Mouse (Mus musculus): Measurements from ENCODE around the gene Trim38.

The Trim38 gene

DNA sequence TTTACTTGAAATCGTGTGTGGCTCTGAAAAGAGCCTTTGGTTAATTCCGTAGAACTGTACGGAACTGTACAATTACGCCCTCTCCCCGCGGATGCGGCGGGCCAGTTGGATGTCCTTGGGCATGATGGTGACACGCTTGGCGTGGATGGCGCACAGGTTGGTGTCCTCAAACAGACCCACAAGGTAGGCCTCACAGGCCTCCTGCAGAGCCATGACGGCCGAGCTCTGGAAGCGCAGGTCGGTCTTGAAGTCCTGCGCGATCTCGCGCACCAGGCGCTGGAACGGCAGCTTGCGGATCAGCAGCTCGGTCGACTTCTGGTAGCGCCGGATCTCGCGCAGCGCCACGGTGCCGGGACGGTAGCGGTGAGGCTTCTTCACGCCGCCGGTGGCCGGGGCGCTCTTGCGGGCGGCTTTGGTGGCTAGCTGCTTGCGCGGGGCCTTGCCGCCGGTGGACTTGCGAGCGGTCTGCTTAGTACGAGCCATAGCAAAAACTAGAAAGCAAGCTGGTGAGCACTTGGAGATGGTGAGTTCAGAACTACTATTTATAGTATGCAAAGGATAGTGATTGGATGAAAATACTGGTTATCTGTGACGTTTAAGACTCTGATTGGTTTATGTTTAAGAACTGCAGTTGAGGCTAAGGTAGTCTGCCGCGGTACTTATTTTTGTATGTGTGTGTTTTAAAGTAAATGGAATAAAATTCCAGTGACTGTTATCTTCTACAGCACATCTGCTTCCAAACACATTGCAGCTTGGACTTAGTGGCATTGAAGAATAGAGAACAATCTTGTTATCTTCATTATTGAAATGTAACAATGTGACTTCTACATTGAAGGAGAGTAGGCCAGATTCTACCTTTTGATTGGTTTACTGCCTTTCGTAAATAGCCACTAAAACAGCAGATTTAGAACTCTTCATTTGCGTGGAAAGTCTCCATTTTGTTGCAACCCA is 7.6 kb upstream of the Trim38 start, which contains the start of gene Hist1h3a:
TSS of gene Hist1h3a (minus strand) at position 516 of the 951 bp plus-strand sequence.
- DNase-seq (ENCODE audit: low spot score in 2 of 2) = peak; percentile 36 to 48

GRCm38 (mm10) chr13:23763242-23763585 is 6.5 kb upstream of the Trim38 start:
- no peak for DNase-seq (ENCODE audit: low spot score in 2 of 2)

DNA sequence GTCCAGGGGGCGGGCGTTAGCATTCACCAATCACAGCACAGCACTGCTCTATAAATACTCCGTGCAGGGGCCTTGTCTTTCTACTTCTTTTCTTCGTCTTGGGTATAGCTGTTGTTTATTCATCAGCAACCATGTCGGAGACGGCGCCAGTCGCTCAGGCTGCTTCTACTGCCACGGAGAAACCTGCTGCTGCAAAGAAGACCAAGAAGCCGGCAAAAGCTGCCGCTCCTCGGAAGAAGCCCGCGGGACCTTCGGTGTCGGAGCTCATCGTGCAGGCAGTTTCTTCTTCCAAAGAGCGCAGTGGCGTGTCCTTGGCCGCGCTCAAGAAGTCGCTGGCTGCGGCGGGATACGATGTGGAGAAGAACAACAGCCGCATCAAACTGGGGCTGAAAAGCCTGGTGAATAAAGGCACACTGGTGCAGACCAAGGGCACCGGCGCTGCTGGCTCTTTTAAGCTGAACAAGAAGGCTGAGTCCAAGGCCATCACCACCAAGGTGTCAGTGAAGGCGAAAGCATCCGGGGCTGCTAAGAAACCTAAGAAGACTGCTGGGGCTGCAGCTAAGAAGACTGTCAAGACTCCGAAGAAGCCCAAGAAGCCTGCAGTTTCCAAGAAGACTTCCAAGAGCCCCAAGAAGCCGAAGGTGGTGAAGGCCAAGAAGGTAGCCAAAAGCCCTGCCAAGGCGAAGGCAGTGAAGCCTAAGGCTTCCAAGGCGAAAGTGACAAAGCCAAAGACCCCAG is 6.0 kb upstream of the Trim38 start, which contains the start of gene Hist1h1a:
TSS of gene Hist1h1a (plus strand) at position 81 of the 738 bp plus-strand sequence.
- peak; percentile 72 to 73 for DNase-seq (ENCODE audit: low spot score in 2 of 2)

DNA sequence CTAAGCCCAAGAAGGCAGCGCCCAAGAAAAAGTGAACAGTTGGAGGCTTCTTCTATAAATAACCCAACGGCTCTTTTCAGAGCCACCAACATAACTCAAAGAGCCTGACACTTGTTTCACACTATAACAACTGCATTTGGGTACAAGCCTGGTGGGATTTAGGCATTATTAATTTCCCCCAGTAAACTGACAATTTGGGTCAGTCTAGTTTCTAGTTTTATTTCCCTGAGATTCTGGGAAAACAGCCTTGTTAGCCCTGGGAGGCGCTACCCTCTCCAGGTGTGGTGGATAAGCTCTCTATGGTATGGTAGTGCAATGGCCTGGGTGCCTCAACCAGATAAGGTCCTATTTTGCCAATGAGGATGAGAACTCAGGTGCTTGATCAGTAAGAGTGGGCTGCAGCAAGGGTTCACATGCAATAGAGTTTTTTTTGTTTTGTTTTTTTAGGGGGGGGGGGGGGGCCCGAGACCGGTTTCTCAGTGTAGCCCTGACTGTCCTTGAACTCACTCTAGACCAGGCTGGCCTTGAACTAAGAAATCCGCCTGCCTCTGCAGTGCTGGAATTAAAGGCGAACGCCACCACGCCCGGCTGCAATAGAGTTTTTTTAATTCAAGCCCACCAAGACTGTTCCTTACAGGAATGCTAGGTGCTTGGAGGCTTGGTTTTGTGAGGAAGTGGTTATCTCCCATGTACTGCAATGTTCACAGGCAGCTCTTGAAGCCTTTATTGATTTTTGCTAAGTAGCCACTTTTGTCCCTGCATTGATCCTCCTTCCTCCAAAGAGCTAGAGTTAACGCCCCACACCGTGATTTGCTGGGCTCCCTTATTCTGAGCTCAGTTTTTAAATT is 5.2 kb upstream of the Trim38 start:
- DNase-seq (ENCODE audit: low spot score in 2 of 2) = no peak

- DNase-seq (ENCODE audit: low spot score in 2 of 2) = no peak
These were observed 4.6 kb upstream of the Trim38 start for GRCm38 (mm10) chr13:23765172-23765513.

DNA sequence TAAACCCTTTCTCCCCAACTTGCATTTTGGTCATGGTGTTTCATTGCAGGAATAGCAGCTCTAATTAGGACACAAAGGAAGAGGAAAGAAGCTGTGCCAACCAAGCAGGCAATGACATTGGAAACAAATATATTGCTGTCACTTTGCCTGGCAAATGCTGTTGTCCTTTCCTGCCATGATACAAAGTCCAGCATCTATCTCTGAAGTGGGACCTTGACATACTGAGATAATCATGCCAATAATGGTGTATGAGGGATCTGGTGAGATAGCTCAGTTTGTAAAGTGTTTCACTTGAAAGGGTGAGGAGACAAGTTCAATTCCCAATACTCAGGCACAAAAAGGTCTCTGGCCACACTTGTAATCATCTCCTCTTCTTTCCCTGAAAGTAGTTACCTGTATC is 2.9 kb upstream of the Trim38 start:
- DNase-seq (ENCODE audit: low spot score in 2 of 2) = no peak

DNA sequence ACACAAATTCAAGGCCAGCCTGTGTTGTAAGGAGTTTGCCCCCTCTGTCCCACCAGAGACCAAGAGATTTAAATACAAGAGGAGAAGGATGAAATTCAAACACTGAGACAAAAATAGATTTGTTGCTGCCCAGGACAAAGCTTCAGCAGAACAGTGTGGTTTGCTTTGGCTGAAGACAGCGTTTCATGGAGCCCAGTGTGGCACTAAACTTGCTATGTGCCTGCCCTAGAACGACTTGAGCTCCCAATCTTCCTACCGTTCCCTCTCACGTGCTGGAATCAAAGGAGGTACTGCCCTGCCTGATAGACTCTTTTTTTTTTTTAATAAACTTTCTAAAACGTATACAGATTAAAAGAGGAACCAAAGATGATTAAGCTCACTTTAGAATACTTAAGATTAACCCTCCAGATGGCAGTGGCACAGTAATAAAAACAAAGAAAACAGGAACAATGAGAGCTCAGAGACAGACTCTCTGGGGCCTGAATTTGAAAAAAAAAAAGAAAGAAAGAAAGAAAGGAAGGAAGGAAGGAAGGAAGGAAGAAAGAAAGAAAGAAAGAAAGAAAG is 797 bp upstream of the Trim38 start:
- DNase-seq (ENCODE audit: low spot score in 2 of 2) = no peak

GRCm38 (mm10) chr13:23772561-23773313 is 3.0 kb downstream of the Trim38 start:
- DNase-seq (ENCODE audit: low spot score in 2 of 2) = peak; percentile 27 to 30

GRCm38 (mm10) chr13:23778339-23778738 is 8.6 kb downstream of the Trim38 start:
- no peak for DNase-seq (ENCODE audit: low spot score in 2 of 2)

GRCm38 (mm10) chr13:23779025-23779424 is 9.3 kb downstream of the Trim38 start:
- DNase-seq (ENCODE audit: low spot score in 2 of 2) = no peak

DNA sequence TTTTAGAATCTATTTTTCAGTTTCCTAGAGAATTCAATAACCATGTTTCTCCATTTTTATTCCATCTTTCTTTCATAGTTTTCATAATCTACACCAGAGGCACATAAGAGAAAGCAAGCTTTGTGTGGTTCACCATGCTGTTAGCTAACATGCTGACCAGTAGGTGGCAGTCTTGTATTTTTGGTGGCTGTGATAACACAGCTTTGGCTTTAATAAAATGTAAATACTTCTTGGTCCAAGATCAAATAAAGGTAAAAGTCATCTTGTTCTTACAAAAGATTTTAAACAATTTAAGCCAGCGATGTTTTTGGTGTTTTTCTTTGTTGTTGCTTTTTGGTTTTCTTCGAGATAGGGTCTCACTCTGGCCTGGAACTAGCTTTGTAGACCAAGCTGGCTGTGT is 22.8 kb downstream of the Trim38 start:
- DNase-seq (ENCODE audit: low spot score in 2 of 2) = peak; percentile 8 to 24

DNA sequence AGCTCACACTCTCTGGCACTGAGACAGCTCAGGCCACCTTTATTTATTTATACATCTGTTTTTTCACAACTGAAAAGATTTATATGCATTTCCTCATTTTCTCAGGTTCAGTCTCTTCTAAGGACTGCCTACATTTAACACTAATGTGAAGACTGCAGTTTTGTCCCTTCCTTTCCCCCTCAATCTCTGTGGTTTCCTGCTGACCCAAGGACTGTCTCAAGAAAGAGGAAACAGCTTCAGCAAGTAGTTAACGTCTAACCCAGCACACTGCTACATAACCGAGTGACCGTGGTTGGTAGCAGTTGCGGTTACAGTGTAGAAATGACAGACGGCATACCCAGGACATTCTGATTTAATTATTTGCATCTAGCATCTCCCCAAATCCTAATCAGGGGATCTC is 29.7 kb downstream of the Trim38 start:
- no peak for DNase-seq (ENCODE audit: low spot score in 2 of 2)

- DNase-seq (ENCODE audit: low spot score in 2 of 2) = no peak
These were observed 34.8 kb downstream of the Trim38 start for GRCm38 (mm10) chr13:23804532-23804931.

DNA sequence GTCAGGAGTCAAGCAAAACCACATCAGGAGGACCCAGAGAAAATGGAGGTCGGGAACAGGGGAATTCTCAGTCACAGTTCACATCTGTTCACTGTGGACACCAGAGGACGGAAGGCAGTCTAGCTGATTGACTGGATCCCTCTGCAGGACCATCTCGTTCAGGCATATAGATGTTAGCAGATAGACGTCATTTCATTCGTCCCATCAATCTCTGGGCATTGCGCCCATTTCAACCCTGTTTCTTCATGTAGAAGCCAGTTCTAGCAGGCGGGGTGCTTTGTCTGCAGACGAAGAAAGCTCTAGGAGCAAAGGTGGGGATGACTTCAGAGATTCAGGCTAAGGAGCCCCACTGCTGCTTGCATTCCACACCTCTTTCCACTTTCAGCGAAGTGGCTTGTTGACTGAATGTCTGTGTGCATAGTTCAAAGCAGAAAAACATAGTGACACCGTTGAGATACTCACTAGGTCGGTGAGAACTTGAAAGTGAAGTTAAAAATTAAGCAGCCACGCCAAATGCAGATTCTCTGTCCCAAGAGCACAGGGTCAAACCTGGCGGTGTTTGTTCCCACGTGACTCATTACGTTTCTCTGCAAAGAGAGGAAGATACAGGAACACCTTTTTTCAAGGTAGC is 36.8 kb downstream of the Trim38 start, which contains the start of gene Slc17a2:
TSS of gene Slc17a2 (plus strand) at position 572 of the 631 bp plus-strand sequence.
- no peak for DNase-seq (ENCODE audit: low spot score in 2 of 2)

- DNase-seq (ENCODE audit: low spot score in 2 of 2) = no peak
These were observed 46.4 kb downstream of the Trim38 start for GRCm38 (mm10) chr13:23816148-23816547.

- no peak for DNase-seq (ENCODE audit: low spot score in 2 of 2)
These were observed 50.6 kb downstream of the Trim38 start for GRCm38 (mm10) chr13:23820179-23820940.

DNA sequence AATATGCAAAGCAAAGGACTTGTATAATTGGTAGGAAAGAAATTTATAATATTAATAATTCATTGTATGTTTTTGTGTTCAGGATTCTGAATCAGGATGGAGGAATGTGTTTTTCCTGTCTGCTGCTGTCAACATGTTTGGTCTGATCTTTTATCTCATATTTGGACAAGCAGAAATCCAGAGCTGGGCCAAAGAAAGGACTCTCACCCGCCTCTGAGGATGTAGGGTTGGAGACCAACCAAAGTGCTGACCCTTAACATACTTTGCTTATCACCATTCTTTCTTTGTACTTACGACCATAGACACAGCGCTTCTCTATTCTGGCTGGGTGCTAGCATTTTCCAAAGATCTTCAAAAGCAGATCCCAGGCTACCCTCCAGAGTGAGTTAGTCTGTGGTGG is 52.5 kb downstream of the Trim38 start:
- no peak for DNase-seq (ENCODE audit: low spot score in 2 of 2)

DNA sequence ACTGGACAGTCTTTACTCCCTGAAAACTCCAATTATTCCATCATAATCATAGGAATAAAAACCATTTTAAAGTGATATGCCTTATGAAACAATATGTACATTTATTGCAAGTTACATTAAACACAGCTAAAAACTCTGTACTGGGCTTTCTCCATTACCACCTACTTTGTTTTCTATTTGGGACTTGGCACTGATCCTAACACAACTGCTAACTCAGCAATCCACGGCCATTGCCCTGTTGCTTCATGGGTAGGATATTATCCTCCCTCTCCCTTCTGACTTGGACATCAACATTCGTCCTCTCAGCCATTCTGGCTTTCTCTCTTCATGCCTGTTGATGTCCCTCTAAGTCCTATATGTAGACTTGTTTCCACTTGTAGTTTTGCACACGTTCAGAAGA is 56.9 kb downstream of the Trim38 start:
- no peak for DNase-seq (ENCODE audit: low spot score in 2 of 2)

DNA sequence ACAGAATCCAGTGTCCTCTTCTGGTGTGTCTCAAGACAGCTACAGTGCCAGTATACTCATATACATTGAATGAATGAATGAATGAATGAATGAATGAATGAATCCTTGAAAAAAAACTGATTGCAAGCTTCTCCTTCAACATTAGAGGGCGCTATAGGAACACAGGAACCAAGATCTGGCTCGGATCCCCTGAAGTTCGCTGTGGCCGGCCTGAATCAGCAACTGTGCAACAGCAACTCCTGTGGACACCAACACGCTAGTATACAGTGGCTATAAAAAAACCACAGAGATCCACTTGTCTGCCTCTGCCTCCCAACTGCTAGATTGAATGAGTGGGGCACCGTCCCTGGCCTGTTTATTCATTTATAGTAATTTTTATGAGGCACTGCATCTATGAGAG is 63.3 kb downstream of the Trim38 start:
- no peak for DNase-seq (ENCODE audit: low spot score in 2 of 2)

DNA sequence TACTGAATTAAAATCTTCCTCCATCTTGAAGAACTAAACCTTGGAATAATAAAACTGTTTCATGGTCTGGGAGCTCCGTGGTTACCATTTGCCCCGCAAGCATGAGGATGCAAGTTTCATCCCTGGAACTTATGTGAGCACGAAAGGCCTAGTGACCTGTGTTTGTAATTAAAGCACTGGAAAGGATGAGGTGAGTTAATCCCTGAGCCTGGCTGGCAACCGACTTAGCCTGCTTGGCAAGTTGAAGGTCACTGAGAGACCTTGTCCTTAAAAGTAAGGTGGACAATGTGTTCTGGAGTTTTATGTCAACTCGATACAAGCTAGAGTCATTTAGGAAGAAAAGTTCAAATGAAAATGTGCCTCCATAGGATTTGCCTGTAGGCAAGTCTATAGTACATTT is 65.1 kb downstream of the Trim38 start:
- DNase-seq (ENCODE audit: low spot score in 2 of 2) = no peak

Data from frontal cortex, postnatal 14 days (tissue).